ENCODE assay signal across 23 mouse cellular contexts in the genomic region with DNA sequence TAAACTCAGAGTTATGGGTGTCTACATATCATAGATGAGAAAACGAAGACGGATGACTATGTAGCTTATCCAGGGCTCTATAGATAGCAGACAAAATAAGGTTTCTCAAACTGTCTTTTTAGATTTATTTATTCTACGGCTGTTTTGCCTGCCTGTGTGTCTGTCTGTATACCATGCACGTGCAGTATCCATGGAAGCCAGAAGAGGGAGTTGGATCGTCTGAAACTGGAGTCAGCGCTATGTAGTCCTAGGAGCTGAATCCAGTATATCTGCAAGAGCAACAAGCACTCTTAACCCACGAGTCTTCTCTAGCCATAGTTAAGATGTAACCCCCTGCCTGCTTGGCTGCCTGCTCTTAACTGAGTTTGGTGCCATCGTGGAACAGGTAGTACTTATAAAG.
A peak's percentile ranks its signal among the peaks of the same experiment; 100 is the strongest.
DNase-seq lines count a peak whose midpoint lies in the region; ATAC-seq and TF ChIP-seq lines count a peak whose summit lies in the region.
"Had no signal": no experiment of that assay in that cellular context is flagged by ENCODE, and none has a peak within 500 bp of the region (broad histone marks: within the 10 kb centered on the region; RNA-seq: fewer than 3 reads in every experiment).

No protein-coding gene starts in this region.

- H3K27me3 ChIP-seq in forebrain, postnatal 0 days (ENCODE audit: insufficient read depth, low read length): no peaks in the 10 kb centered on the region
- H3K27me3 ChIP-seq in forebrain, embryonic 11.5 days (ENCODE audit: control insufficient read depth, insufficient read depth, low read length): no peaks in the 10 kb centered on the region
- H3K27me3 ChIP-seq: forebrain, embryonic 15.5 days; heart, embryonic 15.5 days; midbrain, embryonic 15.5 days; neural tube, embryonic 12.5 days had no signal

- DNase-seq in forebrain, postnatal 0 days: no peak
- DNase-seq in forebrain, embryonic 11.5 days (ENCODE audit: low spot score): no peak
- DNase-seq in layer of hippocampus, adult 2 months (ENCODE audit: low spot score in 2 of 2): no peak
- DNase-seq in layer of hippocampus, adult 11-12 months (ENCODE audit: low spot score): no peak
- DNase-seq in 416B (ENCODE audit: low read depth): peak; percentile 19
- DNase-seq in ES-E14 (ENCODE audit: low read depth, low spot score): peak; percentile 28
- DNase-seq in retina, embryonic 14.5 days (ENCODE audit: low spot score): no peak
- no peak for DNase-seq in gastrocnemius, adult 8-10 months (ENCODE audit: low spot score in 2 of 2)
- DNase-seq: adrenal gland, adult 8-10 months; cerebellum, adult 2 months; heart, adult 11 months; kidney, postnatal 36 days; liver; liver, postnatal 0 days; right cerebral cortex, postnatal 4 days; thymus, postnatal 36 days had no signal

- H3K36me3 ChIP-seq in forebrain, postnatal 0 days (ENCODE audit: insufficient read depth): no peaks in the 10 kb centered on the region
- H3K36me3 ChIP-seq in forebrain, embryonic 11.5 days (ENCODE audit: control insufficient read depth, insufficient read depth, low read length): no peaks in the 10 kb centered on the region
- H3K36me3 ChIP-seq in ES-E14 (ENCODE audit: control insufficient read depth, insufficient read depth, low read length, poor library complexity, severe bottlenecking): no peaks in the 10 kb centered on the region
- H3K36me3 ChIP-seq: embryonic facial prominence, embryonic 10.5 days; forebrain, embryonic 15.5 days; heart, embryonic 15.5 days; midbrain, embryonic 15.5 days; neural tube, embryonic 12.5 days had no signal

- H3K9me3 ChIP-seq in forebrain, postnatal 0 days (ENCODE audit: low read length): no peaks in the 10 kb centered on the region
- no peaks in the 10 kb centered on the region for H3K9me3 ChIP-seq in forebrain, embryonic 11.5 days (ENCODE audit: control insufficient read depth, low read length)
- H3K9me3 ChIP-seq in ES-E14 (ENCODE audit: control insufficient read depth, insufficient read depth, low read depth, low read length): no peaks in the 10 kb centered on the region
- H3K9me3 ChIP-seq: embryonic facial prominence, embryonic 10.5 days; forebrain, embryonic 15.5 days; heart, embryonic 15.5 days; midbrain, embryonic 15.5 days; neural tube, embryonic 12.5 days had no signal

- 84% methylated on average over 8 of the region's 8 CpGs for WGBS in forebrain, postnatal 0 days
- 83% methylated on average over 8 of the region's 8 CpGs for WGBS in forebrain, embryonic 11.5 days

- in situ Hi-C loops in ES-E14 (cut with MboI; ENCODE audit: low sequenced_read_pairs in 2 of 2, unreplicated experiment in 2 of 2): no loop called here

- ATAC-seq in forebrain, postnatal 0 days: no peak
- ATAC-seq in forebrain, embryonic 11.5 days (replicated peaks; ENCODE audit: low FRiP score): no peak
- ATAC-seq: forebrain, embryonic 15.5 days; liver, postnatal 0 days; midbrain, embryonic 15.5 days had no signal

- TF ChIP-seq CTCF in forebrain, postnatal 0 days (IDR thresholded peaks at IDR 0.05; ENCODE audit: low read depth): peak; percentile 53
- peak; percentile 61 for TF ChIP-seq CTCF in layer of hippocampus, adult 2 months (conservative IDR thresholded peaks at IDR 0.05)

- H3K27ac ChIP-seq in forebrain, postnatal 0 days (ENCODE audit: low read depth, low read length): no peak overlapping the region
- H3K27ac ChIP-seq in forebrain, embryonic 11.5 days (ENCODE audit: low read depth, low read length): no peak overlapping the region
- no peak overlapping the region for H3K27ac ChIP-seq in layer of hippocampus, adult 2 months
- no peak overlapping the region for H3K27ac ChIP-seq in ES-E14 (ENCODE audit: insufficient read depth, low read depth, low read length, poor library complexity, severe bottlenecking)
- H3K27ac ChIP-seq: embryonic facial prominence, embryonic 10.5 days; forebrain, embryonic 15.5 days; heart, embryonic 15.5 days; macrophage; midbrain, embryonic 15.5 days; neural tube, embryonic 12.5 days had no signal

- H3K4me2 ChIP-seq in forebrain, postnatal 0 days (ENCODE audit: low read depth): no peak overlapping the region
- H3K4me2 ChIP-seq in forebrain, embryonic 11.5 days (ENCODE audit: low read depth, low read length, severe bottlenecking): no peak overlapping the region
- H3K4me2 ChIP-seq: forebrain, embryonic 15.5 days; heart, embryonic 15.5 days; midbrain, embryonic 15.5 days; neural tube, embryonic 12.5 days had no signal

- no peak overlapping the region for H3K4me3 ChIP-seq in forebrain, postnatal 0 days (ENCODE audit: low read depth, low read length)
- no peak overlapping the region for H3K4me3 ChIP-seq in forebrain, embryonic 11.5 days (ENCODE audit: low read depth, low read length)
- H3K4me3 ChIP-seq in layer of hippocampus, adult 2 months: no peak overlapping the region
- H3K4me3 ChIP-seq in ES-E14 (ENCODE audit: insufficient read depth in 1 of 2, low read depth in 1 of 2, low read length in 2 of 2, poor library complexity in 1 of 2, severe bottlenecking in 1 of 2): no peak overlapping the region
- H3K4me3 ChIP-seq: embryonic facial prominence, embryonic 10.5 days; erythroblast, embryonic 14.5 days; forebrain, embryonic 15.5 days; heart, embryonic 15.5 days; midbrain, embryonic 15.5 days; neural tube, embryonic 12.5 days had no signal

- no peaks in the 10 kb centered on the region for H3K4me1 ChIP-seq in forebrain, postnatal 0 days (ENCODE audit: insufficient read depth)
- no peaks in the 10 kb centered on the region for H3K4me1 ChIP-seq in forebrain, embryonic 11.5 days (replicated peaks; ENCODE audit: control insufficient read depth, insufficient read depth, low read length)
- no peaks in the 10 kb centered on the region for H3K4me1 ChIP-seq in ES-E14 (ENCODE audit: control insufficient read depth in 2 of 2, insufficient read depth in 2 of 2, low read length in 2 of 2, poor library complexity in 1 of 2)
- H3K4me1 ChIP-seq: heart, embryonic 15.5 days had no signal

- H3K9ac ChIP-seq in forebrain, postnatal 0 days: no peak overlapping the region
- H3K9ac ChIP-seq in forebrain, embryonic 11.5 days (ENCODE audit: low read length): no peak overlapping the region
- no peak overlapping the region for H3K9ac ChIP-seq in ES-E14 (ENCODE audit: insufficient read depth, low read depth, low read length, poor library complexity, severe bottlenecking)
- H3K9ac ChIP-seq: forebrain, embryonic 15.5 days; heart, embryonic 15.5 days; liver, postnatal 0 days; midbrain, embryonic 15.5 days; neural tube, embryonic 12.5 days had no signal

TF ChIP-seq in ES-E14, 5 proteins besides CTCF, POLR2A, EP300 and RAD21:
- TF ChIP-seq MAFK (IDR thresholded peaks at IDR 0.05; ENCODE audit: insufficient read depth, low read depth, low read length): no peak
- TF ChIP-seq ZNF384 (IDR thresholded peaks at IDR 0.05; ENCODE audit: low read depth, low read length): no peak
- no peak for TF ChIP-seq ZC3H11A (IDR thresholded peaks at IDR 0.05; ENCODE audit: borderline replicate concordance, low read depth, low read length)
- no peak for TF ChIP-seq HCFC1 (IDR thresholded peaks at IDR 0.05; ENCODE audit: borderline replicate concordance, insufficient read depth, low read length)
- TF ChIP-seq CHD2 (IDR thresholded peaks at IDR 0.05; ENCODE audit: low read depth, low read length): no peak

Comparison
In these comparisons a context has a peak if more than half of its experiments do, and no peak if none do; other contexts are left out.
1. DNase-seq: peak in 416B (single experiment) and ES-E14 (single experiment); none in forebrain, postnatal 0 days (single experiment), forebrain, embryonic 11.5 days (single experiment), layer of hippocampus, adult 2 months (0 of 2), layer of hippocampus, adult 11-12 months (single experiment), retina, embryonic 14.5 days (single experiment) and gastrocnemius, adult 8-10 months (0 of 2).